Mouse (Mus musculus) embryo, embryonic 11.5 days (tissue): ENCODE data around the gene Gm21454.
"Not testable (repeated sequence)": the region's sequence is repeated elsewhere in the genome, so short reads cannot be mapped to it uniquely, and the experiment has no call there.

Experiments used
- DNase-seq: peaks from one replicate; pipeline ENCODE4 v3.0.0-alpha.2; 2012; ENCODE audit warnings: low read depth, low spot score

The Gm21454 gene

GRCm38 (mm10) chrY:13252091-13252490 is at the start of gene Gm21454, which contains the start of gene Gm21440:
Gm21454 (plus strand) TSS chrY:13252442.
Gm21440 (plus strand) TSS chrY:13252391.
- not testable (repeated sequence) for DNase-seq

DNA sequence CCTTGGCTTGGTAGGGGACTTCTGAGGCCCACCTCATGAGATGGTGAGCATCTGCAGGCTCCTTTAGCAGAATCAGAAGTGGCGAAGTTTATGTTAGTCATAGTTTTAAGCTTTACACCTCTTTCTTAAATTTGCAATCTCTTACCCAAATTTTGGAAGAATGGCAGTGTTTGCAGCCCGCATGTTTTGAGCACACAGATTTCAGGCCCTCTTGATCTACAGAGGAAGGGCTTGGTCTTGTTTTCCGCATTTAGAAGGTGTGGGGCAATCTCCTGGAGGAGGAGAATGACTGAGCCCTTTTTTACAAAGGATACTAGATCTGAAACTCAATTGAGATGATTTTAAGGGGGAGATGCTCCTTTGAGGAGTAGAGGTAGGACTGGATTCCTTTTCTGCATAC is 28.4 kb upstream of the Gm21454 start, which contains the start of gene Gm21828:
Gene Gm21828 (minus strand): TSS at position 101 of the 400 bp plus-strand sequence.
- not testable (repeated sequence) for DNase-seq

DNA sequence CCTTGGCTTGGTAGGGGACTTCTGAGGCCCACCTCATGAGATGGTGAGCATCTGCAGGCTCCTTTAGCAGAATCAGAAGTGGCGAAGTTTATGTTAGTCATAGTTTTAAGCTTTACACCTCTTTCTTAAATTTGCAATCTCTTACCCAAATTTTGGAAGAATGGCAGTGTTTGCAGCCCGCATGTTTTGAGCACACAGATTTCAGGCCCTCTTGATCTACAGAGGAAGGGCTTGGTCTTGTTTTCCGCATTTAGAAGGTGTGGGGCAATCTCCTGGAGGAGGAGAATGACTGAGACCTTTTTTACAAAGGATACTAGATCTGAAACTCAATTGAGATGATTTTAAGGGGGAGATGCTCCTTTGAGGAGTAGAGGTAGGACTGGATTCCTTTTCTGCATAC is 96.7 kb downstream of the Gm21454 start, which contains the start of gene Gm21725:
Gene Gm21725 (minus strand): TSS at position 101 of the 400 bp plus-strand sequence.
- not testable (repeated sequence) for DNase-seq
